Mouse (Mus musculus) heart, embryonic 11.5 days (tissue): ENCODE results near the gene Akap9. TPM values are rescaled to one million over a fixed set of nuclear protein-coding genes. Genes with fewer than 3 reads are reported as not detected.
"Not testable (repeated sequence)": the region's sequence is repeated elsewhere in the genome, so short reads cannot be mapped to it uniquely, and the experiment has no call there.

Source experiments
- ATAC-seq: fragments of 200-750 bp; cut with Nextera tagmentation; replicated peaks from 2 replicates; pipeline ENCODE4 v1.8.0; 2017; ENCODE audit warnings: moderate library complexity; ENCODE audit not compliant: insufficient number of reproducible peaks, low FRiP score, low TSS enrichment
- H3K27ac ChIP-seq: fragments of 300-500 bp; sonication (generic); 2 replicates; pipeline ENCODE4 v1.5.1; 2014; ENCODE audit warnings: mild to moderate bottlenecking, low read depth, low read length
- H3K27me3 ChIP-seq: fragments of 300-500 bp; sonication (generic); 2 replicates; pipeline ENCODE4 v1.6.1; 2014; ENCODE audit warnings: mild to moderate bottlenecking, low read length, mixed read lengths; ENCODE audit not compliant: control insufficient read depth, insufficient read depth
- H3K36me3 ChIP-seq: fragments of 300-500 bp; sonication (generic); 2 replicates; pipeline ENCODE4 v1.6.1; 2014; ENCODE audit warnings: mild to moderate bottlenecking, low read length, moderate library complexity, mixed read lengths; ENCODE audit not compliant: control insufficient read depth, insufficient read depth
- H3K4me1 ChIP-seq: fragments of 300-500 bp; sonication (generic); 2 replicates; pipeline ENCODE4 v1.6.1; 2014; ENCODE audit warnings: low read length; ENCODE audit not compliant: control insufficient read depth, insufficient read depth
- H3K4me2 ChIP-seq: fragments of 300-500 bp; sonication (generic); 2 replicates; pipeline ENCODE4 v1.6.1; 2014; ENCODE audit warnings: mild to moderate bottlenecking, moderate library complexity
- H3K4me3 ChIP-seq: fragments of 300-500 bp; sonication (generic); 2 replicates; pipeline ENCODE4 v1.5.1; 2014; ENCODE audit warnings: low read depth, low read length
- H3K9ac ChIP-seq: fragments of 300-500 bp; sonication (generic); 2 replicates; pipeline ENCODE4 v1.6.1; 2014; ENCODE audit warnings: mild to moderate bottlenecking, low read depth, low read length, moderate library complexity
- H3K9me3 ChIP-seq: fragments of 300-500 bp; sonication (generic); replicated peaks from 2 replicates; pipeline ENCODE4 v1.6.1; 2016; ENCODE audit warnings: low read length; ENCODE audit not compliant: control insufficient read depth
- WGBS: fragments of 180-500 bp; shearing (Covaris S2); extraction: QIAGEN DNeasy Blood & Tissue Kit; methylation state at CpG from one replicate; pipeline ENCODE4 v1.1.7; 2014; ENCODE audit not compliant: insufficient replicate concordance; 5-methylcytosine and 5-hydroxymethylcytosine counted together
- polyA plus RNA-seq: library from polyadenylated mRNA; unstranded; fragments of >200 nt; fragmentation: Nextera tagmentation; extraction: Ambion mirVana; gene quantifications from 2 replicates; pipeline ENCODE4 v1.2.1, GENCODE M21; 2014

Akap9 gene
- polyA plus RNA-seq, 1 experiment from 2014 or later = 99.1 TPM

GRCm38 (mm10) chr5:4019377-4019776 lies 91.5 kb downstream of the Akap9 start:
- 90% methylated on average over 4 of the region's 4 CpGs for WGBS
- Histone ChIP-seq H3K4me3 (no peak overlapping the region), H3K9me3 (no peaks in the 10 kb centered on the region), H3K27ac (no peak overlapping the region), H3K9ac (no peak overlapping the region), H3K36me3 (peaks cover 2% of the 10 kb centered on the region; the same call in 1 of the 2 replicates), H3K4me1 (peaks cover 13% of the 10 kb centered on the region), H3K4me2 (no peak overlapping the region), H3K27me3 (no peaks in the 10 kb centered on the region)
- ATAC-seq = no peak

- no peak overlapping the region for H3K4me2 ChIP-seq
- no peak for ATAC-seq
- no peak overlapping the region for H3K9ac ChIP-seq
- peaks cover 13% of the 10 kb centered on the region for H3K4me1 ChIP-seq
- no peaks in the 10 kb centered on the region for H3K27me3 ChIP-seq
- 95% methylated on average over 1 of the region's 1 CpGs for WGBS
- H3K36me3 ChIP-seq = peaks cover 2% of the 10 kb centered on the region; the same call in 1 of the 2 replicates
- H3K27ac ChIP-seq = no peak overlapping the region
- no peak overlapping the region for H3K4me3 ChIP-seq
- no peaks in the 10 kb centered on the region for H3K9me3 ChIP-seq
Measured at GRCm38 (mm10) chr5:4020018-4020417, 92.2 kb downstream of the Akap9 start.

GRCm38 (mm10) chr5:4023186-4023585 lies 95.3 kb downstream of the Akap9 start:
- no peak overlapping the region; the same call in 1 of the 2 replicates for H3K27ac ChIP-seq
- no peaks in the 10 kb centered on the region for H3K27me3 ChIP-seq
- ATAC-seq = no peak
- 75% methylated on average over 13 of the region's 13 CpGs for WGBS
- H3K4me2 ChIP-seq = peak overlapping the region; percentile 24; the same call in 1 of the 2 replicates
- no peaks in the 10 kb centered on the region for H3K9me3 ChIP-seq
- no peak overlapping the region for H3K4me3 ChIP-seq
- H3K9ac ChIP-seq = no peak overlapping the region
- peaks cover 2% of the 10 kb centered on the region; the same call in 1 of the 2 replicates for H3K36me3 ChIP-seq
- peaks cover 11% of the 10 kb centered on the region for H3K4me1 ChIP-seq

GRCm38 (mm10) chr5:4023742-4024681 lies 96.2 kb downstream of the Akap9 start:
- no peak; the same call in 1 of the 2 replicates for ATAC-seq
- H3K9ac ChIP-seq = no peak overlapping the region
- H3K4me1 ChIP-seq = peaks cover 11% of the 10 kb centered on the region
- H3K9me3 ChIP-seq = no peaks in the 10 kb centered on the region
- 49% methylated on average over 16 of the region's 16 CpGs for WGBS
- H3K36me3 ChIP-seq = peaks cover 5% of the 10 kb centered on the region; the same call in 1 of the 2 replicates
- H3K27me3 ChIP-seq = no peaks in the 10 kb centered on the region
- H3K27ac ChIP-seq = peak overlapping the region; percentile 47; the same call in 1 of the 2 replicates
- H3K4me2 ChIP-seq = peak overlapping the region; percentile 25
- no peak overlapping the region for H3K4me3 ChIP-seq

GRCm38 (mm10) chr5:4024727-4025126 lies 96.9 kb downstream of the Akap9 start:
- H3K4me1 ChIP-seq = peaks cover 11% of the 10 kb centered on the region
- no peak overlapping the region for H3K4me2 ChIP-seq
- no peaks in the 10 kb centered on the region for H3K27me3 ChIP-seq
- ATAC-seq = no peak
- H3K9ac ChIP-seq = no peak overlapping the region
- no peaks in the 10 kb centered on the region for H3K9me3 ChIP-seq
- peaks cover 4% of the 10 kb centered on the region; the same call in 1 of the 2 replicates for H3K36me3 ChIP-seq
- H3K27ac ChIP-seq = no peak overlapping the region
- WGBS = 65% methylated on average over 4 of the region's 4 CpGs
- no peak overlapping the region for H3K4me3 ChIP-seq

GRCm38 (mm10) chr5:4026336-4026735 lies 98.5 kb downstream of the Akap9 start:
- Histone ChIP-seq H3K4me1 (peaks cover 11% of the 10 kb centered on the region), H3K27ac (peak overlapping the region; percentile 22; the same call in 1 of the 2 replicates)
- not testable (repeated sequence) for H3K9ac ChIP-seq, H3K36me3 ChIP-seq, H3K4me2 ChIP-seq, ATAC-seq, H3K4me3 ChIP-seq, H3K27me3 ChIP-seq, H3K9me3 ChIP-seq
- 59% methylated on average over 1 of the region's 1 CpGs for WGBS

GRCm38 (mm10) chr5:4028486-4029173 lies 100.8 kb downstream of the Akap9 start:
- Histone ChIP-seq H3K9me3 (no peaks in the 10 kb centered on the region), H3K9ac (no peak overlapping the region), H3K36me3 (peaks cover 5% of the 10 kb centered on the region; the same call in 1 of the 2 replicates), H3K27ac (0 out of 2 replicates have a peak overlapping the region, but pooled peaks have one; percentile 24), H3K4me2 (no peak overlapping the region), H3K4me3 (no peak overlapping the region), H3K4me1 (peaks cover 7% of the 10 kb centered on the region), H3K27me3 (no peaks in the 10 kb centered on the region)
- 87% methylated on average over 6 of the region's 6 CpGs for WGBS
- no peak for ATAC-seq

GRCm38 (mm10) chr5:4031846-4032245 lies 104.0 kb downstream of the Akap9 start:
- Histone ChIP-seq H3K27ac (no peak overlapping the region), H3K36me3 (peaks cover 17% of the 10 kb centered on the region), H3K9ac (no peak overlapping the region), H3K4me2 (no peak overlapping the region), H3K27me3 (no peaks in the 10 kb centered on the region), H3K4me1 (no peaks in the 10 kb centered on the region), H3K9me3 (no peaks in the 10 kb centered on the region), H3K4me3 (no peak overlapping the region)
- WGBS = 83% methylated on average over 4 of the region's 4 CpGs
- ATAC-seq = no peak
